8 mouse cellular contexts compared by ENCODE assay signal in genomic region chr10:120707771-120708750, GRCm38 (mm10).
DNase-seq lines count a peak whose midpoint lies in the region; ATAC-seq lines count a peak whose summit lies in the region.

No protein-coding gene starts in this region.

- intact Hi-C loops in heart, postnatal 25 days (cut with DNase I), result loop anchor here (10.0 kb wide), 1 partner anchor 157 kb away; no protein-coding TSS in a partner anchor

- peaks cover 31% of the 10 kb centered on the region for H3K4me1 ChIP-seq in heart, embryonic 10.5 days
- peaks cover 6% of the 10 kb centered on the region for H3K4me1 ChIP-seq in hindbrain, embryonic 14.5 days (replicated peaks; ENCODE audit: control insufficient read depth, insufficient read depth, low read length)

- 0 out of 2 replicates have a peak, but pooled peaks cover 2% of the 10 kb centered on the region for H3K36me3 ChIP-seq in heart, embryonic 10.5 days
- H3K36me3 ChIP-seq in hindbrain, embryonic 14.5 days (replicated peaks; ENCODE audit: control insufficient read depth, insufficient read depth), result no peaks in the 10 kb centered on the region

- 16% methylated on average over 20 of the region's 20 CpGs for WGBS in heart, embryonic 10.5 days
- WGBS in hindbrain, embryonic 14.5 days, result 21% methylated on average over 20 of the region's 20 CpGs

- peak overlapping the region; percentile 85 for H3K27ac ChIP-seq in heart, embryonic 10.5 days
- H3K27ac ChIP-seq in hindbrain, embryonic 14.5 days, result no peak overlapping the region

- no peak for ATAC-seq in hindbrain, embryonic 14.5 days (ENCODE audit: low FRiP score)
- peak; percentile 72 for ATAC-seq in megakaryocyte, adult 5-6 weeks (ENCODE audit: poor library complexity, severe bottlenecking)

- H3K9me3 ChIP-seq in heart, embryonic 10.5 days, result no peaks in the 10 kb centered on the region
- no peaks in the 10 kb centered on the region for H3K9me3 ChIP-seq in hindbrain, embryonic 14.5 days (ENCODE audit: control insufficient read depth, low read length)

- H3K9ac ChIP-seq in hindbrain, embryonic 14.5 days, result 0 out of 2 replicates have a peak overlapping the region, but pooled peaks have one; percentile 3

- H3K4me3 ChIP-seq in heart, embryonic 10.5 days, result peak overlapping the region; percentile 23
- H3K4me3 ChIP-seq in hindbrain, embryonic 14.5 days (replicated peaks; ENCODE audit: low read length), result no peak overlapping the region

- H3K4me2 ChIP-seq in hindbrain, embryonic 14.5 days (replicated peaks), result peak overlapping the region; percentile 2

- no peaks in the 10 kb centered on the region for H3K27me3 ChIP-seq in heart, embryonic 10.5 days (ENCODE audit: insufficient read depth, poor library complexity, severe bottlenecking)
- no peaks in the 10 kb centered on the region for H3K27me3 ChIP-seq in hindbrain, embryonic 14.5 days (ENCODE audit: control insufficient read depth, insufficient read depth, low read length)

- DNase-seq in heart, embryonic 10.5 days (ENCODE audit: low spot score), result peak; percentile 79
- no peak for DNase-seq in heart, postnatal 25 days (ENCODE audit: low spot score)
- DNase-seq in embryo, embryonic 10 days (ENCODE audit: low spot score), result peak; percentile 83
- no peak for DNase-seq in hindbrain, embryonic 14.5 days (ENCODE audit: low spot score)
- no peak for DNase-seq in layer of hippocampus, postnatal 14 days (ENCODE audit: low spot score in 2 of 2)
- no peak for DNase-seq in frontal cortex, postnatal 10 days (ENCODE audit: low spot score in 2 of 2)
- DNase-seq in urinary bladder, postnatal 25 days (ENCODE audit: low spot score), result no peak

Comparison
In these comparisons a context has a peak if more than half of its experiments do, and no peak if none do; other contexts are left out.
1. DNase-seq: peak in heart, embryonic 10.5 days (single experiment) and embryo, embryonic 10 days (single experiment); none in heart, postnatal 25 days (single experiment), hindbrain, embryonic 14.5 days (single experiment), layer of hippocampus, postnatal 14 days (0 of 2), frontal cortex, postnatal 10 days (0 of 2) and urinary bladder, postnatal 25 days (single experiment).